Mouse (Mus musculus) kidney, adult 2 months (tissue): ENCODE measurements at regions not wholly inside any gene's neighbourhood (a gene's known extent, or its start where the extent isn't known, plus 50 kb on each side); places are given as distances from the start of the nearest gene placed in this dataset.
A peak's percentile ranks its signal among the peaks of the same experiment; 100 is the strongest.
"Not testable (repeated sequence)": the region's sequence is repeated elsewhere in the genome, so short reads cannot be mapped to it uniquely, and the experiment has no call there.

Experiments
- DNase-seq: peaks from one replicate; pipeline ENCODE4 v3.0.0; 2021
- H3K27ac ChIP-seq: fragments of 200-500 bp; 2 replicates; pipeline ENCODE4 v1.5.1; 2012; ENCODE audit warnings: low read depth, low read length, control low read depth, inconsistent platforms; ENCODE audit not compliant: insufficient read depth
- H3K27me3 ChIP-seq: fragments of 200-500 bp; replicated peaks from 2 replicates; pipeline ENCODE4 v1.6.1; 2012; ENCODE audit warnings: mild to moderate bottlenecking, moderate library complexity, low read length, inconsistent platforms; ENCODE audit not compliant: control insufficient read depth, insufficient read depth
- H3K36me3 ChIP-seq: fragments of 200-500 bp; 2 replicates; pipeline ENCODE4 v1.6.1; 2012; ENCODE audit warnings: mild to moderate bottlenecking, moderate library complexity, low read length, inconsistent platforms; ENCODE audit not compliant: control insufficient read depth, insufficient read depth
- H3K4me1 ChIP-seq: fragments of 200-500 bp; 2 replicates; pipeline ENCODE4 v1.6.1; 2011; ENCODE audit warnings: low read length; ENCODE audit not compliant: control insufficient read depth, insufficient read depth
- H3K4me3 ChIP-seq: fragments of 200-500 bp; 2 replicates; pipeline ENCODE4 v1.5.1; 2011; ENCODE audit warnings: mild to moderate bottlenecking, low read depth, low read length, control low read depth; ENCODE audit not compliant: insufficient read depth
- WGBS: fragments of 180-500 bp; shearing (Covaris S2); methylation state at CpG from one replicate; pipeline ENCODE4 v1.1.7; 2018; 5-methylcytosine and 5-hydroxymethylcytosine counted together

GRCm38 (mm10) chr8:20812164-20812872 lies 80.2 kb upstream of the Defb33 start:
- not testable (repeated sequence) for H3K27me3 ChIP-seq, H3K4me1 ChIP-seq, H3K4me3 ChIP-seq, H3K36me3 ChIP-seq, H3K27ac ChIP-seq, DNase-seq
- WGBS = 84% methylated on average over 11 of the region's 11 CpGs

- H3K4me3 ChIP-seq, H3K36me3 ChIP-seq, H3K27ac ChIP-seq, H3K27me3 ChIP-seq, H3K4me1 ChIP-seq: not testable (repeated sequence)
- peak; percentile 27 for DNase-seq
- 83% methylated on average over 3 of the region's 3 CpGs for WGBS
Measured at GRCm38 (mm10) chr8:20813493-20813892, 79.0 kb upstream of the Defb33 start.

GRCm38 (mm10) chr8:20822434-20822833 lies 70.0 kb upstream of the Defb33 start:
- not testable (repeated sequence) for H3K4me3 ChIP-seq, H3K27me3 ChIP-seq, H3K4me1 ChIP-seq, H3K27ac ChIP-seq, H3K36me3 ChIP-seq
- peak; percentile 53 for DNase-seq
- 65% methylated on average over 3 of the region's 5 CpGs for WGBS

GRCm38 (mm10) chr8:20823219-20823618 lies 69.2 kb upstream of the Defb33 start:
- not testable (repeated sequence) for H3K4me3 ChIP-seq, DNase-seq
- WGBS = 79% methylated on average over 2 of the region's 2 CpGs

GRCm38 (mm10) chr8:20839481-20839880 lies 53.0 kb upstream of the Defb33 start:
- not testable (repeated sequence) for H3K27ac ChIP-seq, H3K36me3 ChIP-seq, H3K27me3 ChIP-seq, DNase-seq, H3K4me3 ChIP-seq, H3K4me1 ChIP-seq
- WGBS = 65% methylated on average over 3 of the region's 3 CpGs

More at GRCm38 (mm10) chr8:20823219-20823618, 69.2 kb upstream of the Defb33 start:
- not testable (repeated sequence) for H3K4me1 ChIP-seq, H3K27me3 ChIP-seq, H3K36me3 ChIP-seq, H3K27ac ChIP-seq
